Mouse (Mus musculus) heart, adult 9 months (tissue): ENCODE measurements around the gene Pigf.

ENCODE experiments used
- DNase-seq, 2 experiments: peaks; one replicate each; pipeline ENCODE4 v3.0.0; 2022; ENCODE audit warnings: low spot score in 2 of 2

Pigf gene

GRCm38 (mm10) chr17:87036141-87037073 lies 11.2 kb upstream of the Pigf start:
- no peak for DNase-seq

- DNase-seq, result no peak
Observed at GRCm38 (mm10) chr17:87024491-87025242, 539 bp downstream of the Pigf start.

- no peak for DNase-seq
Observed at GRCm38 (mm10) chr17:87019692-87020091, 5.5 kb downstream of the Pigf start.

GRCm38 (mm10) chr17:87011301-87012019 lies 13.7 kb downstream of the Pigf start:
- no peak for DNase-seq

DNA sequence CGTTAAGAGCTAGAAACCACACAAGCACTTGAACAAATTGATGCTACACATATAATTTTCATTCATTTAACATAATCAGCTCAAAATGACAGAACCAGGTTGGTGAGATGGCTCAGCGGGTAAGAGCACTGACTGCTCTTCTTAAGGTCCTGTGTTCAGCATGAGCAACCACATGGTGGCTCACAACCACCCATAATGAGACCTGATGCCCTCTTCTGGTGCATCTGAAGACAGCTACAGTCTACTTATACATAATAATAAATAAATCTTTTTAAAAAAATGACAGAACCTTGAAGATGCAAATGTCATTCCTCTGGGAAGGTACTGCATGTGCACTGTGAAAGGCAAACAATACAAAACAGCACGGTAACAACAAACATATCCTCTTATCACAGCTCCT lies 16.3 kb downstream of the Pigf start:
- no peak for DNase-seq

- DNase-seq, result no peak
Observed at GRCm38 (mm10) chr17:86997323-86997722, 27.9 kb downstream of the Pigf start.

- no peak for DNase-seq
Observed at GRCm38 (mm10) chr17:86991306-86991705, 33.9 kb downstream of the Pigf start.

DNA sequence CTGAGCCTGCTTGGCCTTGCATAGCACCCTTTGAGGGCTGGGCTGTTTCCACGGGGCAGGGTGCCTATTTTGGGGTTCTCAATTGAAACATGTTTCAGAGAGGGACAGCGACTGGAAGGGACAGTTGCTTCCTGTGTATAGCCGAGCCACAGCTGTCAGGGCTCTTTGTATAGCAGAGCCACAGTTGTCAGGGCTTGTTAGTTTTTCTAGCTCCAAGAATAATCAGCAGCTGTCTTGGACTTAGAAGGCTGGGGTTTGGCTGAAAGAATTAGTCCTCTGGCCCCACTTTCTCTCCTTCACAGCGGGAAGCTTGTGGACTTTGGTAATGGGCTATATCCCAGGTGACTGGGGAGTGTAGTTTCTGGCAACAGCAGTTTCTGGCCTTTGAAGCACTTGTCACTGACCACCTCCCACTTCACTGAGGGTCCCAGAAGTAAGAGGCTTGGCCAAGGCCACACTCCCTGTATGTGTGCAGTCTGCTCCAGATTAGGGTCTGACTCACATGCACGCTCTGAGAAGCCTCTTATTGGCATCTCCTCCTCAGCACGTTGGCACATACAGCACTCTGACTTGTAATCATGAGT lies 36.5 kb downstream of the Pigf start:
- DNase-seq, result peak; percentile 40 to 41

GRCm38 (mm10) chr17:86988161-86988560 lies 37.0 kb downstream of the Pigf start:
- DNase-seq, result no peak

GRCm38 (mm10) chr17:86986449-86987138 lies 38.6 kb downstream of the Pigf start:
- peak in 1 of 2 experiments; percentile 26 for DNase-seq

- DNase-seq, result peak in 1 of 2 experiments; percentile 46
Observed at GRCm38 (mm10) chr17:86982497-86982896, 42.7 kb downstream of the Pigf start.

GRCm38 (mm10) chr17:86981701-86982100 lies 43.5 kb downstream of the Pigf start:
- DNase-seq, result no peak

DNA sequence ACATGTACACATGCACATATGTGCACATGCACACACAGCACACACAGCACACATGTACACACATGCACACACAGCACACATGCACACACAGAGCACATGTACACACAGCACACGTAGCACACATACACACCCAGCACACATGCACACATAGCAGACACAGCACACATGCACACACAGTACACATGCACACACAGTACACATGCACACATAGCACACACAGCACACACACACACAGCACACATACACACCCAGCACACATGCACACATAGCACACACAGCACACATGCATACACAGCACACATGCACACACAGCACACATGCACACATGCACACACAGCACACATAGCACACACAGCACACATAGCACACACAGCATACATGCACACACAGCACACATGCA lies 44.0 kb downstream of the Pigf start:
- no peak for DNase-seq

GRCm38 (mm10) chr17:86978496-86978895 lies 46.7 kb downstream of the Pigf start:
- no peak for DNase-seq

GRCm38 (mm10) chr17:86976387-86976786 lies 48.8 kb downstream of the Pigf start:
- DNase-seq, result no peak

DNA sequence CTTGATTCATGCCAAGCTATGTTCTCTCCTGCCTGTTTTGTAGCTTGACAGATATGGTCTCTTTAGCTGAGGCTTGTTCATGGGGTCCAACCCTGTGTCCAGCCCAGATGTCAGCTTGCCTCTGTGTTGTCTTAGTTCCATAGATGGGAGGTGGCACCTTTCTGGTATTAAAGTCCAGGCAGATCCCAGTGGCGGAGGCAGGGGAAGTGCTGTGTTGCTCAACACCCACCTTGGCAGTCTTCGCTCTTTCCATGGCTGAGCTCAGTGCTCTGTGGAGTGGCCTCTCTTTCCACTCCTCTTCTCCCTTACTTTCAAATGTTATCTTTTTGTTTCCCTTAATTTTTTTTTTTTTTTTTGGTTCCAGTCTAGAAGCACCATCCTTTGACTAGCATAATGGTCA lies 52.1 kb downstream of the Pigf start:
- no peak for DNase-seq

DNA sequence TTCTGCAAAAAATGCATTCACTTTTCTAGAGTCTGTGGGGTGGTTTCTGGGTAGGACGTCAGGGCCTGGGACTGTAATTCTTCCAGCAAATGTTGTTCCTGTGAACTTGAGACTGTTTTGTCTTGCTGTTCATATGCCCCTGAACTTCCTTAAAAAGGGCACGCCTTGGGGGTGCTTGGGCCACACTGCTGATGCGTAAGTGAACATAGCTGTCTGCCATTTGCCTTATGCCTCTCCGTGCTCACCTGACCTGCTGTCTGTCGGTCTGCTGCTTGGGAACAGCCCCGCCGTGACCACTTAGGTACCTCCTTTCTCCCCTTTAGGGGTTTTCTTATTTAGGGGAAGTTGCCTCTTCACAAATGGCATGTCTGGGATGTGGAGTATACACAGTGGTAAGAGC lies 53.3 kb downstream of the Pigf start:
- no peak for DNase-seq

- DNase-seq, result no peak
Observed at GRCm38 (mm10) chr17:86971036-86971435, 54.2 kb downstream of the Pigf start.

- no peak for DNase-seq
Observed at GRCm38 (mm10) chr17:86970026-86970750, 55.0 kb downstream of the Pigf start.

DNA sequence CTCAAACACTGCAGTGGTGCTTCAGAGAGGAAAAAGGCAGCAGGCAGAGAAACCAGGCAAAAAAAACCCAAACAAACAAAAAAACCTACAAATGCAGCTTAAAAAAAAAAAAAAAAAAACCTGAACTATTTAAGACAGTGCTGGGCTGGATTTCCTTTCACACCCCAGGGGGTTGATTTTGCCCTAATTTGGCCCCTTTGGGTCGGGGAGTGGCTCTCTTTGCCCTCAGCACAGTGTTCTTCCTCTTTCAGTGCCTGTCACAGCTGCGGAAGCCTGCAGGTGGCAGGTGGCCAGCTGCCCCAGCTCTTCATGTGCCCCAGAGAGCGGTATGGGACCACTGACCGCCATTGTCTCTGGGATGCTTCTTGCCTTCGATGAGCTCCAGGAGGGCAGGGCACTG lies 55.6 kb downstream of the Pigf start:
- DNase-seq, result no peak

- no peak for DNase-seq
Observed at GRCm38 (mm10) chr17:86968581-86968980, 56.6 kb downstream of the Pigf start.
